Mouse (Mus musculus): ENCODE measurements at regions not wholly inside any gene's neighbourhood (a gene's known extent, or its start where the extent isn't known, plus 50 kb on each side); places are given as distances from the start of the nearest gene placed in this dataset.

- no peak for DNase-seq
These were observed 607.0 kb downstream of the Dhx35 start for GRCm38 (mm10) chr2:159401421-159402100.

DNA sequence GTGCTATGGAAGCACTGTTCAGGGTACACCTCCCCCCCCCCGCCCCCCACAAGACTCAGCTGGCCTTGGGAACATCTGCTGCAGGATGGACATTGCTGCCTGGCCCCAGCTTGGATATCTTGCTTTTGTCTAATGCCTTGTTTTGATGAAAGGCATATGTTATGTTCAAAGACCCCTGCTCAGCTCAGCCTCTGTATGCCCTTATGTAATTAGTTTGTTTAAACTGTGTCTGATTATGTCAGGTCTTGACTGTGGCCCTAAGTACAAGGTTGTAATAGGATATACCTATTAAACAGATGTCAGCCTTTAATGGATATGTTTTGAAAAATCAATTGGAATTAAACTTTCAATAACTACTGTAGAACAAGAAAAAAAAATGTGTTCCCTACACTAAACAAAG lies 610.3 kb downstream of the Dhx35 start:
- no peak for DNase-seq

GRCm38 (mm10) chr2:159414599-159414998 lies 620.0 kb downstream of the Dhx35 start:
- DNase-seq, result no peak

GRCm38 (mm10) chr2:159418371-159418940 lies 623.8 kb downstream of the Dhx35 start:
- DNase-seq, result no peak

DNA sequence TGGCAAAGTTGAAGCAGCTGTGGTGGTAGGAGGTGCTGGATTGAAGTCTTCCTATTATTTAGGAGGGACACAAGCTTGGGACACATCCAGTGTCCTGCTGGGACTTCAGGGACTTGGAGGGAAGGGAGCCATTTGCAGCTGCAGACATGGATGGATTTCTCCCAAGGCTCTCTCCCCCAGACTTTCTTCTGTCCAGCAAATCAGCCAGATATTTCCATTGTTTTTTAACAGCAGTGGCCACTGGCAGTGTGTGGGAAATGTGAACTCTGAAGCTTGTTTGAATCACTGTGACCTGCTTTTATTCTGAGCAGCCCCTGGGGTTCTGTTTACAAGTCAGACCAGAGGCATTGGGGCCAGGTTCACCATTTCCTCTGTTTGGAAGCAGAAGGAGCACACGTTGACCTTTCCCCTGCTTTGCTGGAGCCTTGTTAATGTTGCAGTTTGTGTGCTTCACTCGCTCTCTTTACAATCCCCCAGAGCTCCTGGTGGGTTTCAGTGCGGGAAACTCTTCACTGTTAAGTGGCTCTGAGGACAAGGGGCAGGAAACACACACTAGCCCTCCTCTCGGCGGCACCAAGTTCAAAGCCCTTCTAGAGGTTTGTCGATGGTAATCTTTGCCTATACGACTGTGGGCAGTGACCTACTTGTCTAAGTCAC lies 627.8 kb downstream of the Dhx35 start:
- DNase-seq, result no peak

DNA sequence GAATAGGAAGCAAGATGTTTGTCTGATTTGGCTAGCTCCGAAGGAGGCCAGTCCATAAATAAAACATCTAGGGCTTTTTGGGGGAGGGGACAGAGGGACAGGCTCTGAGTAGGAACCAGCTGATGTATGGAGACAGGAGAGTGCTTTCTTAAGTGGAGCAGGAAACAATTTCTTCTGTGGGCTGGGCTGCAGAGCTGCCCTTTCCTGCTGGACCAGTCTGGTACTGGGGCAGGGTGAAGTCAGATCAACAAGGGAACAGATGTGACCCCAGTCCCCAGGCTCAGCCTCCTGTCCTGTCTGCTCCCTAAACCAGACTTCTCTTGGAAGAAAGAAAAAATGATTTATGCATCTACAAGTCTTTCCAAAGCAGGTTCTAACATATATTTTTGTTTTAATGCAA lies 633.6 kb downstream of the Dhx35 start:
- no peak for DNase-seq

DNA sequence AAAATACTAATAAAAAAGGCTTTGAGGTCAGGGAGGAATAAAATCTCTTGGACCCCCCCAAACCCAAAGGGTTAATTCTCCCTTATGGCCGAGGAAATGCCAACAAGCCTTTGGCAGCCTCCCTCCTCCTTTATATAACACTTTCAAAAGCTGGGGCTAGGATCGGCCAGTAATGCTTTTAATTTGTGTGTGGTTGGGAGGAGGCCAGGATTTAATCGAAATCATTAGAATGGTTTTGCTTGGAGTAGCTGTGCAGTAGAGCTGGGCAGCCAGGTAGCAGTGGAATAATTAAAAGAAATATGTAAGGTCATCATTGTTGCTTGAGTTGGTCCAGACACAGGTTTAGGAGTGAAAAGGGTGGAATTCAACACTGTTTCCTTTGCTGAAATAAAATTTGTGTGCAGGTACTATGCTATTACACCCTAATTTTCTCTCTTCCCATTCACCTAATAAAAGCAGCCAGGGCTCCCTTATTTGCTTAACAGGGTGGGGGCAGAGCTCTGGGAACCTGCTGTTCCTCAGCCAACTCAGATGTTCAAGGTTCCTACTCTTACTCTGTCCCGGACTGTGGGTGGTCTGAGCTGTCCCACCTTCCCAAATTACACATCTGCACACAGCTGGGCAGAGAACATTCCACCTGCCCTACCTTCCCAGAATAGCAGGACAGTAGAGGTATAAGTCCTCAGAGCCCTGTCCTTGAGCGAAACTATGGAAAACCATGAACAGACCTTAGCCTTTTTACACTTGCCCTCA lies 636.1 kb downstream of the Dhx35 start:
- no peak for DNase-seq

DNA sequence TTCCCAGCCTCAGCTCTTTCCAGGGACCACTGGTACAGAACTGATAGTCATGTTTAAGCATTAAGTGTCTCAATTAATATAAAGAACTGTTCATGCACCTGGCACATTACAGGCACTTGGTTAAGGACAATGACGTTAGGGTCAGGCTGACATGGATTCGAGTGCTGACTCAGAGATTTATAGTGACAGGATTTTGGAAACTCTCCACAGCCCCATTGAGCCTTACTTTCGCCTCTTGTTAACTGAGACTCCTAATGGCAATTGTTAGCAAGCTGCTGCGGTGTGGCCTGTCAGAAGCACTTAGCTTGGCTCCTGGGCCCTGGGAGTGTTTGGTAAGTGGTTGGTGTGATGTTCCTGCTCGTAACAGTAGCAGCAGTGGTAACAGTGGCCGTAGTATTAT lies 644.4 kb downstream of the Dhx35 start:
- no peak for DNase-seq

DNA sequence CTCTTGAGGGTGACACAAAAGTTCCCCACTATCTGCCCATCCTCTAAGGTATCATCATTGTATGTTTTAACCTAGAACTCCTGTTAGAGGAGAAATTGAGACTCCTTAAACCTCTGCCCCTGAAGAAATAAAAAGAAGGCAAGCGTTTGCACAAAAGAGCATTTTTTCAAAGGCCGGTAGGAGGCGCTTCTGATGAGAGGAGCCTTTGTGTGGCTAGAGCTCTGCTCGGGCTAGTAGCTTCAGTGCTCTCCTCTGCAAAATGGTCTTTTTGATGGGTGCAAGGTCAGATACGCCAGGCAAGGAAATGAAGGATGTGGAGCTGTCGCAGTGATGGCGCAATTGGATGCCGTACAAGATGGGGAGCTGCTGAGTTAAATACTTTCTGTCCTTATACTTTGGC lies 649.0 kb downstream of the Dhx35 start:
- DNase-seq, result no peak

GRCm38 (mm10) chr2:159446434-159446833 lies 651.8 kb downstream of the Dhx35 start:
- no peak for DNase-seq

- no peak for DNase-seq
These were observed 652.3 kb downstream of the Dhx35 start for GRCm38 (mm10) chr2:159446886-159447285.

- DNase-seq, result no peak
These were observed 654.4 kb downstream of the Dhx35 start for GRCm38 (mm10) chr2:159448976-159449375.

DNA sequence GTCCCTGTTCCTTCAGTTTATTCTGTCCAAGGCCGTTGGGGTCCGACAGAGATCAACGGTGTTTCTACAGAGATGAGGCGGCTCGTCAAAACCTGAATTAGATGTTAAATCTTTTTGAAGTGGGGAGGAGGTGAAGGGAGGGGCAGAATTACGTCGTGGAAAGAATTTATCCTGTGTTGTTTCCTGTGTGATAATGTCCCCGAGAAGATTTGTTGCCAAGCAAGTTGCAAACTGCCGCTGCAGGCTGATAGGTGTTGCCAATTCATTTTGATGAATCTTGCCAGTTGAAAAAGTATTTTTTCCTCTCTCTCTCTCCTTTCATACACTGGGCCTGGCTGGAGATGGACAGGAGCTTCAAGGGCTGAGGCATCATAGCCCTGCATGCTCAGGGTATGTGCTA lies 656.8 kb downstream of the Dhx35 start:
- DNase-seq, result no peak

GRCm38 (mm10) chr2:159481399-159482080 lies 686.9 kb downstream of the Dhx35 start:
- DNase-seq, result no peak

DNA sequence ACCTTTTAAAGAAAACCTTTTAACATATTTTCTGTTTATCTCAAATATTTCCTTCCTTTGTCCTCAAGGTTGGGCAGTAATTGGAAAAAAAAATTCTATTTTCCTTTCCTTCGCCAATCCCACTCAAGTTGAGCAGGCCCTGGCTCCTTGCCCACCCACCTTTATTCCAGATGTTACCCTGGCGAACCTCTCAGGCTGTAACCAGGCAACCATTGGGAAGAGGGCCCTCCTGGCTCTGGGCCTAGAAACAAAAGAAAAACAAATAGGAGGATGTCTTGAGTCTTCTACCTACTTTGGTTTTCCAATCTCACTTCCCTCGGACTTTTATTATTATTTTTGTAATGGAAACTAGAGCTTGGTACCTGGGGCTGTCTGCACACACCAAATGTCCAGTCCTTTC lies 696.5 kb downstream of the Dhx35 start:
- no peak for DNase-seq

GRCm38 (mm10) chr2:159498691-159499090 lies 704.1 kb downstream of the Dhx35 start:
- no peak for DNase-seq

GRCm38 (mm10) chr2:159501039-159501438 lies 706.4 kb downstream of the Dhx35 start:
- DNase-seq, result no peak

DNA sequence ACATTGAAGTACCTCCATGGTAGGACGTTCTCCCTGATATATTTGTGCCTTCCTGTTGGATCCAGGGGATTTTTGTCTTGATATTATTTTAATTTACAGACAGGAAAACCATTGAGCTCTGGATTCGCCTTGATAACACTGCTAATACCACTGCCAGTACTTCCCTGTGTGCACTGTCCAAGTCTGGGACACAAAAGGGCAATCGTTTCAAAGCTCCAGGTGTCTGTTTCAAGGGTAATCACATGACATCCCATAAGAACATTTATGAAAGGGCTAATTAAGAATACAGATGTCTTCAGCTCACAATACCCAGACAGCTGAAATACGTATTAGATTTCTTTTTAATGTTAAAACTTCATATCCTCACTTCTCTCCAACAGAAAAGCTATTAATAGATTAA lies 724.5 kb downstream of the Dhx35 start:
- DNase-seq, result no peak

DNA sequence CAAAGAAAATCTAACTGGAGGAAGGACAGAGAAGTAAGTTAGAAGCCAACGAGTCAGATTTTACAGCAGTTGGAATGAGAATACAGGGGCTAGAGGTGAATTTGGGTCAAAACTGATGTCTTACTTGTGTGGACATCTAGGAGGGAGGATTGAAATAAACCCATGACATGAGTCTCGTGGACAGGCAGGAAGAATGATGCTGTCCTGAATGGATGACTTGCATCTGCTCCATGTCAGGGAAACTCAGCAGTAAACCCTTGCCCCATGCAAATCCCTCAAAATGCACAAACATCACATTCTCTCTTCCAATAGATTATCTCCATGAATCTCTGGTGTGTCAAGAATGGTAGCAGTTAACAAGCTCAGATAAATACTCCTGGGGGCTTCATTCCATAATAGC lies 729.1 kb downstream of the Dhx35 start:
- no peak for DNase-seq

DNA sequence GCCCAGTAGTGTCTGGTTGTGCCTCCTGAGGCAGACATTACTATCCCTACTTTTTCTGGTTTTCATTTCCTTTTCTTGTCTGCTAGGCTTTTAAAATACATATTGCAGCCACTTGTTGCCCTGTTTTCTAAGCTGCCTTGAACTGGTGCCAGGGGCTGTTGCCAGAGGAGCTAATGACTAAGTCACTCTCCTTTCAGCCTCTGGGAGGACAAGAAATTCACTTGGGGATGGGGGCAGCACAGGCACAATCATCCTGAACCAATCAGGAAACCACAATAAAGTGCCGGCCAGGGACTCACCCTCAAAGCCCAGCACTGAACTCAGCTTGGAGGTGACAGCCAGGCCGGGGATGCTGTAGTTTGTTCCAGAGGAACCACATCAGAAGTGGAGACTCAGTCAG lies 740.3 kb downstream of the Dhx35 start:
- no peak for DNase-seq

GRCm38 (mm10) chr2:159539261-159539660 lies 744.7 kb downstream of the Dhx35 start:
- no peak for DNase-seq

DNA sequence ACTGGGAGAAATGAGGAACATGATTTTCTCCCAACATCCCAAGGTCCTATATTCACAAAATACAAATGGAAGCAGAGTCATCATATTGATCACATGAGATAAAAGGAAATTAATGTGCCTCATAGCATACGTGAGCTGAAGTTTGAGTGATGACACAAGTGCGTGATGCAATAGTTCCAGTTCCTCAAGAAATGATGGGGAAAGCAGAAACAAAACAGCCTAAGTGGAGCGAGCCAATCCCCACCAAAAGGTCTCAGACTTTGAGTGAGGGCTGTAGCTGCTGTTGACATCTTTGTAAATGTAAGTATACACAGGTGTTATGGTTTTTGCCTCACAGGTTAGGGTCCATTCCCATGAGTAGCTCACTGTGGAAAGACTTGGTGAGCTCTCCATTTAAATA lies 763.0 kb downstream of the Dhx35 start:
- no peak for DNase-seq

- no peak for DNase-seq
These were observed 768.7 kb downstream of the Gm826 start for GRCm38 (mm10) chr2:159565255-159565654.

Data from cerebellum, adult 11 months (tissue).